Mouse (Mus musculus): Measurements from ENCODE around the gene Cit.

GRCm38 (mm10) chr5:116022131-116022530 lies 177.1 kb downstream of the Cit start:
- TF ChIP-seq CTCF (IDR thresholded peaks at IDR 0.05; ENCODE audit: borderline replicate concordance, insufficient read depth, low read depth, low read length) = no peak
- no peak for TF ChIP-seq POLR2A (IDR thresholded peaks at IDR 0.05; ENCODE audit: borderline replicate concordance, insufficient read depth, low read length)
